Mouse (Mus musculus) right cerebral cortex, postnatal 14 days (tissue): Measurements from ENCODE around the gene Mymk.

Source experiments
- DNase-seq: peaks from one replicate; pipeline ENCODE4 v3.0.0; 2022

The Mymk gene

GRCm38 (mm10) chr2:27078312-27078711 is 6.3 kb upstream of the Mymk start:
- DNase-seq, result no peak

GRCm38 (mm10) chr2:27077655-27078244 is 5.8 kb upstream of the Mymk start:
- DNase-seq, result no peak

- no peak for DNase-seq
These were observed 3.5 kb upstream of the Mymk start for GRCm38 (mm10) chr2:27075485-27075884.

GRCm38 (mm10) chr2:27074804-27075203 is 2.8 kb upstream of the Mymk start:
- no peak for DNase-seq

GRCm38 (mm10) chr2:27073407-27073806 is 1.4 kb upstream of the Mymk start:
- no peak for DNase-seq

- DNase-seq, result peak; percentile 97
These were observed 842 bp downstream of the Mymk start for GRCm38 (mm10) chr2:27071137-27071536.

GRCm38 (mm10) chr2:27070247-27070813 is 1.6 kb downstream of the Mymk start:
- no peak for DNase-seq

GRCm38 (mm10) chr2:27069646-27070045 is 2.3 kb downstream of the Mymk start:
- no peak for DNase-seq

GRCm38 (mm10) chr2:27067996-27068395 is 4.0 kb downstream of the Mymk start:
- DNase-seq, result no peak

GRCm38 (mm10) chr2:27067124-27067523 is 4.9 kb downstream of the Mymk start:
- DNase-seq, result no peak

GRCm38 (mm10) chr2:27059187-27059586 is 12.8 kb downstream of the Mymk start:
- no peak for DNase-seq

- no peak for DNase-seq
These were observed 13.2 kb downstream of the Mymk start for GRCm38 (mm10) chr2:27058751-27059150.

- no peak for DNase-seq
These were observed 13.7 kb downstream of the Mymk start for GRCm38 (mm10) chr2:27058251-27058650.

GRCm38 (mm10) chr2:27049408-27049807 is 22.6 kb downstream of the Mymk start:
- no peak for DNase-seq

- no peak for DNase-seq
These were observed 25.8 kb downstream of the Mymk start for GRCm38 (mm10) chr2:27045979-27046770.

GRCm38 (mm10) chr2:27044641-27045040 is 27.3 kb downstream of the Mymk start:
- DNase-seq, result no peak

GRCm38 (mm10) chr2:27044166-27044565 is 27.8 kb downstream of the Mymk start:
- DNase-seq, result no peak

GRCm38 (mm10) chr2:27043461-27043860 is 28.5 kb downstream of the Mymk start:
- peak; percentile 93 for DNase-seq

GRCm38 (mm10) chr2:27042131-27042844 is 29.7 kb downstream of the Mymk start:
- DNase-seq, result no peak

- DNase-seq, result peak; percentile 48
These were observed 32.7 kb downstream of the Mymk start for GRCm38 (mm10) chr2:27039286-27039685.

GRCm38 (mm10) chr2:27038596-27038995 is 33.4 kb downstream of the Mymk start:
- DNase-seq, result peak; percentile 76

GRCm38 (mm10) chr2:27037008-27037407 is 35.0 kb downstream of the Mymk start:
- no peak for DNase-seq

- DNase-seq, result no peak
These were observed 36.0 kb downstream of the Mymk start for GRCm38 (mm10) chr2:27036003-27036402.

- DNase-seq, result no peak
These were observed 39.6 kb downstream of the Mymk start for GRCm38 (mm10) chr2:27032361-27032760.
